Comparison of ENCODE assay signal across 8 mouse cellular contexts in genomic region chr19:27416569-27416968, GRCm38 (mm10). TPM values are rescaled to one million over a fixed set of nuclear protein-coding genes. Genes with fewer than 3 reads are reported as not detected.
A peak's percentile ranks its signal among the peaks of the same experiment; 100 is the strongest.
DNase-seq lines count a peak whose midpoint lies in the region; ATAC-seq lines count a peak whose summit lies in the region.

No protein-coding gene starts in this region.

- H3K9ac ChIP-seq in kidney, embryonic 14.5 days (ENCODE audit: low read depth, low read length): no peak overlapping the region
- H3K9ac ChIP-seq in limb, embryonic 13.5 days: no peak overlapping the region

- no peak overlapping the region for H3K4me2 ChIP-seq in kidney, embryonic 14.5 days (replicated peaks; ENCODE audit: low read depth, low read length)
- no peak overlapping the region for H3K4me2 ChIP-seq in limb, embryonic 13.5 days (replicated peaks)

- intact Hi-C loops in heart, postnatal 14 days (cut with DNase I): loop anchor here (5.0 to 10.0 kb wide), 2 partner anchors 199 to 442 kb away; partner anchors contain the start of gene Vldlr

- no peaks in the 10 kb centered on the region for H3K4me1 ChIP-seq in kidney, embryonic 14.5 days (ENCODE audit: control insufficient read depth, insufficient read depth, low read length)
- no peaks in the 10 kb centered on the region for H3K4me1 ChIP-seq in limb, embryonic 13.5 days

- H3K9me3 ChIP-seq in kidney, embryonic 14.5 days (ENCODE audit: control insufficient read depth, low read length): no peaks in the 10 kb centered on the region
- no peaks in the 10 kb centered on the region for H3K9me3 ChIP-seq in limb, embryonic 13.5 days

- no peak overlapping the region for H3K27ac ChIP-seq in kidney, embryonic 14.5 days (ENCODE audit: low read depth, low read length)
- no peak overlapping the region for H3K27ac ChIP-seq in limb, embryonic 13.5 days

- ATAC-seq in kidney, embryonic 14.5 days (ENCODE audit: low FRiP score, low TSS enrichment): no peak
- ATAC-seq in limb, embryonic 13.5 days (ENCODE audit: low FRiP score, low read depth): peak; percentile 64; the same call in 1 of the 2 replicates
- ATAC-seq in erythroblast, adult 5-6 weeks (replicated peaks; ENCODE audit: low FRiP score, poor library complexity, severe bottlenecking): no peak

- no peak overlapping the region for H3K4me3 ChIP-seq in kidney, embryonic 14.5 days (ENCODE audit: low read length)
- no peak overlapping the region for H3K4me3 ChIP-seq in limb, embryonic 13.5 days

- peak; percentile 68 for DNase-seq in kidney, adult 11 months
- peak; percentile 82 for DNase-seq in ZHBTc4 (ENCODE audit: low read depth, low spot score)
- DNase-seq in embryo, embryonic 10 days (ENCODE audit: low spot score): peak; percentile 78
- peak; percentile 51 to 75 for DNase-seq in heart, postnatal 14 days
- DNase-seq in ovary, postnatal 14 days (ENCODE audit: low spot score): peak; percentile 46

- WGBS in kidney, embryonic 14.5 days: 69% methylated on average over 11 of the region's 11 CpGs
- WGBS in limb, embryonic 13.5 days: 39% methylated on average over 11 of the region's 11 CpGs

- peaks cover 80% of the 10 kb centered on the region for H3K36me3 ChIP-seq in kidney, embryonic 14.5 days (ENCODE audit: control insufficient read depth, insufficient read depth, low read length)
- peaks cover 79% of the 10 kb centered on the region for H3K36me3 ChIP-seq in limb, embryonic 13.5 days

- H3K27me3 ChIP-seq in kidney, embryonic 14.5 days (ENCODE audit: control insufficient read depth, insufficient read depth, low read length): no peaks in the 10 kb centered on the region
- H3K27me3 ChIP-seq in limb, embryonic 13.5 days: no peaks in the 10 kb centered on the region

RNA-seq across cellular contexts. Expression of gene Pum3, which starts 13.1 kb away (rescaled TPM):
- 85.8 and 96.5 TPM in 2 replicates for polyA plus RNA-seq in kidney, embryonic 14.5 days (2014; fragmentation: Nextera tagmentation; extraction: Ambion mirVana)
- total RNA-seq in heart, postnatal 14 days (2021): 10 to 100 TPM; 28.8 to 29.1 TPM
- 74.6 and 75.7 TPM in 2 replicates for polyA plus RNA-seq in limb, embryonic 13.5 days (2015; fragmentation: Nextera tagmentation; extraction: Ambion mirVana)
- total RNA-seq in erythroblast, adult 5-6 weeks (2015; ENCODE audit: low replicate concordance): 28.4 and 57.3 TPM in 2 replicates
- total RNA-seq in erythroblast, adult 5-6 weeks (2017; ENCODE audit: low replicate concordance): 19.8 and 26.0 TPM in 2 replicates
